Mouse (Mus musculus): Measurements from ENCODE around the gene Adad1. TPM values are rescaled to one million over a fixed set of nuclear protein-coding genes. Genes with fewer than 3 reads are reported as not detected.

The Adad1 gene
- total RNA-seq, 2 experiments from 2014 or later, result not detected

DNA sequence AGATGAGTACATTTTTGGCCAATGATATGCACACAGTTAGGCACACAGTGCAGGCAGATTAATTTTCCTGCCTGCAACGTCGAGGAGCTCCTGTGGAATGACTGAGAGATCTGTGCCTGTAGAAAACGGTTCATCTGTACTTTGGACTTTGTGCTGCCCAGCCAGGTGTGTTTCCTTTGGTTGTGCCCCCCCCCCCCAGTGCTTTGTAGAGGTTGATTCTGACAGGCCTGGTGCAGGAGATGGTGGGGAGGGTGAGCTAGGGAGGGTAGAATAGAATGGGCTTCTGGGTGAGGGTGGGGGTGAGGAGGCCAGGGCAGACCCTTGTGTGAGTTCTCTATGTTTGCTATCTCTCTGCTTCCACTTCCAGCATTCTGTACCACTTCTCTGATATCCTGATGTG is 94.9 kb downstream of the Adad1 start:
- no peak for DNase-seq (ENCODE audit: low spot score in 2 of 2)
- intact Hi-C loops (cut with DNase I), result no loop called here

DNA sequence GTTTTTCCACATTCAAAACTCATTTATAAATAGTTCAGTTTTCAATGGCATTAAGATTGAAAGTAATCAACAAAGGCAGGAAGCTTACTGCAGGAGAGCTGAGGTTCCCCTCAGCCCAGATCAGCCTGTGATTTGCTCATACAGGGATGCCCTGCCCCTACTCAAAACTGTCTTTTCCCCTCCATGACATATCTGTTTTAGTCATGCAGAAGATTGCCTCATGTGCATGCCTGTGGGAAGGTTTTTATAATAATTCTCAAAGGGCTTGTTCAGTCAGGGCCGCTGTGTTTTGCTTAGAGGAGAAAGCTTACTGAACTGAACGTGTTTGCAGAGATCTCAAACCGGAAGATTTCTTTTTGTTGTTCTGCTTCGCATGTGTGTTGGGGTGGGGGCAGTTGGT is 97.8 kb downstream of the Adad1 start:
- no peak for DNase-seq (ENCODE audit: low spot score in 2 of 2)
- intact Hi-C loops (cut with DNase I), result no loop called here

DNA sequence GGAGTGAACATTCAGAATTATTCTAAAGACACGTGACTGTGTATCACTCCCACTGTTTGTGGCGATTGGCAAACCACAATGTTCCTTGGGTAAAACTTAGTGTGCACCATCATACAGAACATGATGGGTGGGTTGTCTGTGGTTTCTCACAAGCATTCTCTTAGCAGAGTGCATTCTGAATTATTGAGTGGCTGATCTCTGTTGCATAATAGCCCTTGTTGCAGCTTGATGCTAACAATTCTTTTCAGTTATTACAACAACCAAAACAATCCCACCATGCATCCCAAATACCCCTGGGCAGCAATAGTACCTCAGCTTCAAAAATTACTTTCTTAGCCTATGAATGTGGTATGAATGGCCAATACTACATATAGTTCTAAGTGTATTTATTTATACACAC is 106.0 kb downstream of the Adad1 start:
- intact Hi-C loops (cut with DNase I), result no loop called here
- no peak for DNase-seq (ENCODE audit: low spot score in 2 of 2)

Other genes with a start within 250 kb of the Adad1 start
- gene 4932438A13Rik, start 200.4 kb upstream of the Adad1 start, total RNA-seq (2021), result 100 to 1,000 TPM; 106 to 122 TPM
- gene Il2, start 62.4 kb downstream of the Adad1 start, total RNA-seq (2021), result not detected
- gene Il21, start 169.1 kb downstream of the Adad1 start, total RNA-seq (2021), result not detected
- gene Bbs12, start 249.0 kb downstream of the Adad1 start, total RNA-seq (2021), result 1 to 10 TPM; 3.3 to 4.1 TPM
- gene Cetn4, start 249.2 kb downstream of the Adad1 start, total RNA-seq (2021), result 1 to 10 TPM; 9.3 TPM